Mouse (Mus musculus) ES-E14 (cell line): ENCODE data around the gene Sept6. TPM values are rescaled to one million over a fixed set of nuclear protein-coding genes. Genes with fewer than 3 reads are reported as not detected.

Experiments
- DNase-seq: peaks from one replicate; pipeline ENCODE4 v3.0.0-alpha.2; 2013; ENCODE audit warnings: low read depth, low spot score
- H3K27ac ChIP-seq: 2 replicates; pipeline ENCODE4 v1.5.1; 2012; ENCODE audit warnings: low read depth, mild to moderate bottlenecking, low read length, moderate library complexity, mixed read lengths; ENCODE audit not compliant: poor library complexity, insufficient read depth, severe bottlenecking
- H3K36me3 ChIP-seq: 2 replicates; pipeline ENCODE4 v1.6.1; 2012; ENCODE audit warnings: mild to moderate bottlenecking, low read length, moderate library complexity, mixed read lengths; ENCODE audit not compliant: control insufficient read depth, poor library complexity, insufficient read depth, severe bottlenecking
- H3K4me1 ChIP-seq, 2 experiments: fragments of 150-350 bp in 1 of 2; sonication (generic) in 1 of 2; 2 replicates each; pipeline ENCODE4 v1.6.1; 2012; ENCODE audit warnings: low read length in 2 of 2, mild to moderate bottlenecking in 1 of 2, mixed read lengths in 1 of 2; ENCODE audit not compliant: control insufficient read depth in 2 of 2, insufficient read depth in 2 of 2, poor library complexity in 1 of 2
- H3K4me3 ChIP-seq, 2 experiments: fragments of 150-350 bp in 1 of 2; sonication (generic) in 1 of 2; 2 replicates each; pipeline ENCODE4 v1.5.1; 2012; ENCODE audit warnings: low read length in 2 of 2, low read depth in 1 of 2, mild to moderate bottlenecking in 1 of 2, mixed read lengths in 1 of 2; ENCODE audit not compliant: insufficient read depth in 1 of 2, poor library complexity in 1 of 2, severe bottlenecking in 1 of 2
- H3K9ac ChIP-seq: 2 replicates; pipeline ENCODE4 v1.6.1; 2012; ENCODE audit warnings: low read depth, mild to moderate bottlenecking, low read length, mixed read lengths; ENCODE audit not compliant: poor library complexity, insufficient read depth, severe bottlenecking
- H3K9me3 ChIP-seq: fragments of 150-350 bp; sonication (generic); 2 replicates; pipeline ENCODE4 v1.6.1; 2012; ENCODE audit warnings: low read depth, mild to moderate bottlenecking, low read length; ENCODE audit not compliant: control insufficient read depth, insufficient read depth
- CHD2 ChIP-seq: IDR thresholded peaks from 2 replicates; pipeline ENCODE4 v1.6.1; 2014; ENCODE audit warnings: mild to moderate bottlenecking, low read depth, low read length, inconsistent platforms
- HCFC1 ChIP-seq: IDR thresholded peaks from 2 replicates; pipeline ENCODE4 v1.6.1; 2012; ENCODE audit warnings: low read length, inconsistent platforms, borderline replicate concordance; ENCODE audit not compliant: insufficient read depth
- MAFK ChIP-seq: IDR thresholded peaks from 2 replicates; pipeline ENCODE4 v1.6.1; 2014; ENCODE audit warnings: mild to moderate bottlenecking, low read depth, low read length, inconsistent platforms; ENCODE audit not compliant: insufficient read depth
- ZC3H11A ChIP-seq: IDR thresholded peaks from 2 replicates; pipeline ENCODE4 v1.6.1; 2012; ENCODE audit warnings: low read depth, mild to moderate bottlenecking, inconsistent platforms, low read length, borderline replicate concordance
- ZNF384 ChIP-seq: IDR thresholded peaks from 2 replicates; pipeline ENCODE4 v1.6.1; 2012; ENCODE audit warnings: low read depth, low read length, inconsistent platforms
- in situ Hi-C, 2 experiments: fragments of 600-800 bp; cut with MboI; formaldehyde crosslinking; loops; one replicate each; pipeline ENCODE4 v1.15.1; 2025; ENCODE audit warnings: low sequenced_read_pairs in 2 of 2, inconsistent platforms in 1 of 2; ENCODE audit not compliant: unreplicated experiment in 2 of 2
- total RNA-seq: library from RNA; depleted of rRNA; stranded (reverse); fragments of 300-350 nt; gene quantifications from 2 replicates; pipeline ENCODE4 v1.2.3, GENCODE M21; 2012

Sept6 gene
- total RNA-seq, 1 experiment = 6.4 TPM

- Histone ChIP-seq H3K27ac (peak overlapping the region; percentile 65), H3K4me1 (no peaks in the 10 kb centered on the region; a peak in 1 of 4 replicates), H3K4me3 (peak overlapping the region; percentile 69 to 91), H3K9me3 (no peaks in the 10 kb centered on the region), H3K9ac (peak overlapping the region; percentile 96), H3K36me3 (no peaks in the 10 kb centered on the region)
- no peak for TF ChIP-seq ZC3H11A
- no peak for TF ChIP-seq ZNF384
- TF ChIP-seq MAFK = no peak
- TF ChIP-seq HCFC1 = no peak
- TF ChIP-seq CHD2 = no peak
- DNase-seq = peak; percentile 68
- in situ Hi-C loops = no loop called here
These were observed 117.4 kb downstream of the Sept6 start for GRCm38 (mm10) chrX:36874178-36874696.

GRCm38 (mm10) chrX:36873765-36874164 is 117.8 kb downstream of the Sept6 start, which contains the start of the genes Ube2a and C330007P06Rik:
Gene Ube2a, plus strand, starts transcription at chrX:36873900.
Gene C330007P06Rik, minus strand, starts transcription at chrX:36874111.
- Histone ChIP-seq H3K9me3 (no peaks in the 10 kb centered on the region), H3K36me3 (no peaks in the 10 kb centered on the region), H3K4me3 (peak within 1 kb of the TSS; percentile 69 to 91), H3K9ac (peak within 1 kb of the TSS; percentile 96), H3K4me1 (no peaks in the 10 kb centered on the region; a peak in 1 of 4 replicates), H3K27ac (peak within 1 kb of the TSS; percentile 65)
- in situ Hi-C loops = no loop called here
- TF ChIP-seq ZC3H11A (no peak), HCFC1 (no peak), CHD2 (no peak)
- DNase-seq = no peak

GRCm38 (mm10) chrX:36870372-36870771 is 121.2 kb downstream of the Sept6 start:
- Histone ChIP-seq H3K4me1 (no peaks in the 10 kb centered on the region; a peak in 1 of 4 replicates), H3K27ac (no peak overlapping the region), H3K9me3 (no peaks in the 10 kb centered on the region), H3K36me3 (no peaks in the 10 kb centered on the region), H3K9ac (no peak overlapping the region), H3K4me3 (no peak overlapping the region)
- DNase-seq = no peak
- TF ChIP-seq HCFC1 (no peak), CHD2 (no peak), ZC3H11A (no peak), ZNF384 (no peak), MAFK (no peak)
- in situ Hi-C loops = no loop called here

- H3K4me1 ChIP-seq = 0 out of 4 replicates have a peak, but pooled peaks cover 0 to 2% of the 10 kb centered on the region in 2 experiments
These were observed 126.8 kb downstream of the Sept6 start for GRCm38 (mm10) chrX:36864609-36865328.

More at GRCm38 (mm10) chrX:36864609-36865328, 126.8 kb downstream of the Sept6 start:
- peak; percentile 42; the same call in 1 of the 2 replicates for TF ChIP-seq ZNF384
- TF ChIP-seq MAFK = no peak
- peak overlapping the region; percentile 80 to 87; a peak in 3 of 4 replicates for H3K4me3 ChIP-seq
- H3K27ac ChIP-seq = no peak overlapping the region
- peak overlapping the region; percentile 24; the same call in 1 of the 2 replicates for H3K9ac ChIP-seq
- in situ Hi-C loops = no loop called here
- no peaks in the 10 kb centered on the region for H3K36me3 ChIP-seq
- no peaks in the 10 kb centered on the region for H3K9me3 ChIP-seq
- no peak for DNase-seq
